Mouse (Mus musculus) ES-E14 (cell line): Measurements from ENCODE around the gene Raly.

Experiments used
- CHD2 ChIP-seq: IDR thresholded peaks from 2 replicates; pipeline ENCODE4 v1.6.1; 2014; ENCODE audit warnings: mild to moderate bottlenecking, low read depth, low read length, inconsistent platforms
- HCFC1 ChIP-seq: IDR thresholded peaks from 2 replicates; pipeline ENCODE4 v1.6.1; 2012; ENCODE audit warnings: low read length, inconsistent platforms, borderline replicate concordance; ENCODE audit not compliant: insufficient read depth
- MAFK ChIP-seq: IDR thresholded peaks from 2 replicates; pipeline ENCODE4 v1.6.1; 2014; ENCODE audit warnings: mild to moderate bottlenecking, low read depth, low read length, inconsistent platforms; ENCODE audit not compliant: insufficient read depth
- ZC3H11A ChIP-seq: IDR thresholded peaks from 2 replicates; pipeline ENCODE4 v1.6.1; 2012; ENCODE audit warnings: low read depth, mild to moderate bottlenecking, inconsistent platforms, low read length, borderline replicate concordance
- ZNF384 ChIP-seq: IDR thresholded peaks from 2 replicates; pipeline ENCODE4 v1.6.1; 2012; ENCODE audit warnings: low read depth, low read length, inconsistent platforms

DNA sequence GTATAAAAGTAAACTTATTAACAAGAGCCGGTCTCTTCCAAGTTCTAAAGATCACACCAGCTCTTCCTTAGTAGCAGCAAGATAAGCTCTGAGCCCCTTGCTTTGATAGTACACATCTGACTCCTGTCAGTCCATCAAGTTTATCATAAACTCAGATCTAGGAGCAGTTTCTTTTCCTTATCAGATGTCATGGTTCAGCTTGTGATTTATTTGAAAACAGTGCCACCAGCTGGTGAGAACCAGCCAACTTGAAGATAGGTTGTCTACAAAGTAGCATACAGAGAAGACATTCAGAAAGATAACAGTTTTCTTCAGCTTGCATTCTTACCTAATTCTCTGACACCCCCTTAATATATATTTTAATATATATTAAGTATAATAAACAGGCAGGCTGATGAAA lies 64.5 kb downstream of the Raly start:
- TF ChIP-seq ZNF384 = no peak
- TF ChIP-seq CHD2 = no peak
- no peak for TF ChIP-seq ZC3H11A
- TF ChIP-seq HCFC1 = no peak
- no peak for TF ChIP-seq MAFK
